Mouse (Mus musculus) left cerebral cortex, postnatal 4 days (tissue): Measurements from ENCODE around the gene Xiap. TPM values are rescaled to one million over a fixed set of nuclear protein-coding genes. Genes with fewer than 3 reads are reported as not detected.

Source experiments
- DNase-seq: peaks from one replicate; pipeline ENCODE4 v3.0.0-alpha.2; 2022
- intact Hi-C: fragments of 180-260 bp; cut with DNase I; formaldehyde crosslinking; loops from one replicate; pipeline ENCODE4 v1.15.1; 2025
- total RNA-seq, 2 experiments: library from RNA; stranded (reverse); gene quantifications; 2 replicates each; pipeline ENCODE4 v1.2.3; 2021

The Xiap gene
- total RNA-seq, 2 experiments from 2014 or later, result 46.3 to 47.7 TPM

DNA sequence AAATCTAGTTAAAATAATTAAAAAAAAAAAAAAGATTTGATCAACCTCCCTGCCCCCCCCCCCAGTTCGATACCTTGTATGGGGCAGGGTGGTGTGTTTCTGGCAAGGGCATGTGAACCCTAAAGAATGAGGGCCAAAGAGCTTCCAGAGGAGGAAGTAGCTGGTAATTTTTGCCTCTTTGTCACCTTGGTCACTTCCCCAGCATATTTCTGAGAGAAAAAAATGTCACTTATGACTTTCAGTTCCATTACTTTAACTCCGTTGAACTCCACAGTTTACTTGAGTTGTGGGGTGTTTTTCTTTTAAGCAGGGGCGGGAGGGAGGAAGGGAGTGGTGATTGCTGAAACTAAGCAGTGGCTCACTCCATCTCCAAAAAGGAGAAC lies 9.4 kb downstream of the Xiap start:
- no peak for DNase-seq
- intact Hi-C loops, result no loop called here

DNA sequence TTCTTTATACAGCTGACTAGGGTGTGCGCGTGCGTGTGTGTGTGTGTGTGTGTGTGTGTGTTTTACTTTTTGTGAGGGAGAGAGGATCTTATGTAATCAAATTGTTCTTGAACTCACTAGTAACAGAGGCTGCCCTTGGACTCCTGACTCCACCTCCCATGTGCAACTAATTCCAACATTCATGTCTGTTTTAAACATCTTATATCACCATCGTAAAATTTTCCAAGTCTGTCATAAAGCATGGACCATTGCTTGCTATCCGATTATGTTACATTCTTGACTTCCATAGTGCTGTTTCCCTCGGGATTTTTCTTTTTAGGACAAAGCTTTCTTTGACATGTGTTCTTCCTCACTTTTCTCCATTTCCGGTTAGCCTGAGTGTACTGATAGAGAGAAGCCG lies 28.3 kb downstream of the Xiap start:
- no peak for DNase-seq
- intact Hi-C loops, result no loop called here

DNA sequence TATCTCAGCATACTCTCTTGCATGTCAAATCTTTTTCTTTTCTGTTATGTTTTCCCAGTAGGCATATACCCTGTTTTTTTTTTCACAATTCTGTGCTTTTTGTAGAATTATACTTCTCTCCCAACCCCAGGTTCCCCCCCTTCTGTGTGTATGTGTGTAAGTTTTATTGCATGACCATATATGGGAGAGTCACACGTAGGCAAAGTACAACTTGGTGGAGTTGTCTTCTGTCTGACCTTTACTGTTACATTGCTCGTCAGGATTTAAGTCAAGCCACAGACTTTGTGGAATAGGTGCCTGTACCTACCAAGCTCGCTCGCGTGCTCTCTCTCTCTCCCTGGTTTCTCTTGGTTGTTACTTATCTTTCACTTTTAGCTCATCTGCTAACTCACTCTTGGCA lies 28.7 kb downstream of the Xiap start:
- intact Hi-C loops, result no loop called here
- no peak for DNase-seq

DNA sequence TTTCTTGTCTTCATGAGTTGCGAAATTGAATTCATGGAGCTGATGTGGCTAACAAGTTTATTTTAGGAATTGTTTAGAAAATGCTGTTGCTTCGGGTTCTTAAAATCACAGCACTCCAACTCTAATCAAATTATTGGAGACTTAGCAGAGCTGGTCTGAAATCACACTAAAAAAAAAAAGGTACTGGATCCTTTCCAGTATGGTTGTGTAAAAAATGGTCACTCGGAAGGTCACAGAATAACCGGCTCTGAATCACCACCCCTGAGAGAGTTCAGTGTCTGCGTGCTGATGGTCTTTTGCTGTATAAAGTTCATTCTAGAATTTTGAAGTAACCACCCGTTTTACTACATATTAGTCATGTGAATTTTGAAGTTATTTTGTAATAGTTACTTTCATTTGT lies 47.7 kb downstream of the Xiap start:
- intact Hi-C loops, result no loop called here
- DNase-seq, result no peak

- intact Hi-C loops, result no loop called here
- no peak for DNase-seq
These were observed 51.1 kb downstream of the Xiap start for GRCm38 (mm10) chrX:42110585-42110984.

DNA sequence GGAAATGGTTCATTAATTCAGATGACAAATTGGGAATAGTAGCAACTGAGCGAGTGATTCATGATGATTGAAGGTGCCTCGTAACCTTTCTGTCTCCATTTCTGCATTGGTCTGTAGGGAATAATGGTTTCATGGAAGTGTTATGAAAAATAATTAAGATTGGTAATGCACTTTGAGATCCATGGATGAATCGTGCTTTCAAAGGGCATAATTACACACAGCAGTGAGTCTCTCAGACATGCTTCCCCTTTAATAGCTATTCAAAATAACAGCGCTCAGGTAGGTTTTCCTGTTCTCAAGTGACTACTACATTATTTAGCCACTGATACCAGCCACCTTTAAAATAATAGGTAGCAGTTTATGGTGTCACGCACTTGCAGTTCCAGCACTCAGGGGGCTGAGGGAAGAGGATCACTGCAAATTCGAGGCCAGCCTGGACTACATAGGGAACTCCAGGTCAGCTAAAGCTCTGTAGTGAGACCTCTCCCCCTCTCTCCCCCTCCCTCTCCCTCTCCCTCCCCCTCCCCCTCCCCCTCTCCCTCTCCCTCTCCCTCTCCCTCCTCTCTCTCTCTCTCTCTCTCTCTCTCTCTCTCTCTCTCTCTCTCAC lies 60.1 kb downstream of the Xiap start:
- DNase-seq, result no peak
- intact Hi-C loops, result no loop called here

DNA sequence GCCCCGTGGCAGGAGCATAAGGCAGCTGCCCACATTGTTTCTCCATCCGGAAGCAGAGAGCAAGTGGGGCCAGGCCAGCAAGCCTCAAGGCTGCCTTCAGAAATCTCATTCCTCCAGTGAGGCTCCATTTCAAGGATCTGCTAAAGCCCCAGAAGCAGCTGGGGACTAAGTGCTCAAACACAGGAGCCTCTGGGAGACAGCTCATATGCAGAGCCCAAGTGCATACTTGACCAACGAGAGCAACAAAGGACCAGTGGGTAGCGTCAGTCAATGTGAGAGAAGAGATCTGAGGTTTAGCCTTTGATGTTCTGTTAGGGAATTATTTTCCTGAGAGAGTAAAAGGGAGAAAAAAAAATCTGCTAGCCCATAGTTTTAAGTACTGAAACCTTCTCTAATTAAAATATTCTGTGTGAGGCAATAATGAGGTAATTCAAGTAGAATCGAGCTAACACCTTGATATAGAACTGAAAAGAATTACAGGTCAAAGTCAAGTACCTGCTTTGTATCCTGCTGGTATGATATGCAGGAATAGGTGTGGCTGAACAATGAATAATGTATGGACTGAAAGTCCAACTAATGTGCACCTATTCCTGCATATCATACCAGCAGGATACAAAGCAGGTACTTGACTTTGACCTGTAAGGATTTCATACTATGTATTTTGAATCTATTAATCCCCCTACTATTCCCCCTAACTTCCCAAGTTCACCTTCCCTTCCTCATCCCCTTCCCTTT lies 65.7 kb downstream of the Xiap start:
- intact Hi-C loops, result no loop called here
- no peak for DNase-seq

DNA sequence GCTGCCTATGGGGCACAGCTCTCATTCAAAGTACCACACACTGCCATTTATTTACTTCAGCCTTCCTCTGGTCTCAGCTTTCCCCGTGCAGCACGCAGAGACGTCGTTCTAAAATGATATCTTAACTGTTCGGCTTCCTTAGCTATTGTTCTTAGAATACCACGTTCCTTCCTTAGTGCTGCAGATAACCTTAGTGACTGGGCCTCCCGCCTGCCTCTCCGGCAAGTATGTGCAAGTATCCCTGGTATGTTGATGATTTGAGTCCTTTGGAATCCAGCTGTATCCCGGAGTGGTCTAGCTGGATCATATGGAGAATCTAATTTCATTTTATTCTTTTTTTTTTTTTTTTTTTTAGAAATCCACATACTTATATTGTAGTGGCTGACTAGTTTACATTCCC lies 80.4 kb downstream of the Xiap start:
- intact Hi-C loops, result no loop called here
- no peak for DNase-seq

DNA sequence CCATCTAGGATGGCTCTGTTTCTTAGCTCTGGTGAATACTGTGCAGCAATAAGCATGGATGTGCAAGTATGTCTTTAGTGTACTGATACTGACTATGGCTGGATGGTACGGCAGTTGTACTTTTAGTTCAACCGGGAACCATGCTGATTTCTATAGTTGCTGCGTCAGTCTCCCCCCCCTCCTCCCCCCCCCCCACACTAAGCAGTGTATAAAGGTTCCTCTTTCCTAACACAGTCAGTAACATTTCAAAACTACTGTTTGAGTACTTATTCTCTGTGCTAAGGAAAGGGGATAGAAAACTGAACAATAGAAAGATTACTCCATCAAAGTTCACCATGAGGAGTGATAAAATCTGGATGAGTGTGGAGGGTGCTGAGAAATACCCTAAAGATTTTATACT lies 83.1 kb downstream of the Xiap start:
- intact Hi-C loops, result no loop called here
- DNase-seq, result no peak

GRCm38 (mm10) chrX:42143991-42144390 lies 84.5 kb downstream of the Xiap start:
- no peak for DNase-seq
- intact Hi-C loops, result no loop called here

DNA sequence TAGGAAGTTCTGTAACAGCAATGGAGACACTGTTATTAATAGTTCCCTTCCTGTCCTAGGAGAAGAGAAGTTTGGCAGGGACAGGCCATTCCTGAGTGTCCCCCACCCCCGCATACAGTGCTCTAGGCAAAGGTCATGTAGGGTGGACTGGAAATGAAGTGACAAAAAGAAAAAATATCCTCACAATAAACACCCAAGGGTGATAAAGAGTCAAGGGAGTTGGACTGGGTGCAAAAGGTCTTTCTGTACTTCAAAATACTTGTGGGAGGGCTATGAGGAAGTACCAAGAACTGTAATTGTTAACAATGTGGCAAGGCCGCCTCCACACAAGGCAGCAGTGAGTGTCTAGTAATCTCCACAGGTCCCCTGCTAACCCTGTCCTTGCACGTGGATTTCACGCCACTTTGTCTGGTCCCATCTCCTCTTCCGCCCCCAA lies 88.6 kb downstream of the Xiap start:
- DNase-seq, result no peak
- intact Hi-C loops, result no loop called here

- intact Hi-C loops, result no loop called here
- DNase-seq, result peak; percentile 87
These were observed 89.5 kb downstream of the Xiap start, which contains the start of gene Stag2 for GRCm38 (mm10) chrX:42148788-42149556. Gene Stag2, plus strand, starts transcription at chrX:42149317.

DNA sequence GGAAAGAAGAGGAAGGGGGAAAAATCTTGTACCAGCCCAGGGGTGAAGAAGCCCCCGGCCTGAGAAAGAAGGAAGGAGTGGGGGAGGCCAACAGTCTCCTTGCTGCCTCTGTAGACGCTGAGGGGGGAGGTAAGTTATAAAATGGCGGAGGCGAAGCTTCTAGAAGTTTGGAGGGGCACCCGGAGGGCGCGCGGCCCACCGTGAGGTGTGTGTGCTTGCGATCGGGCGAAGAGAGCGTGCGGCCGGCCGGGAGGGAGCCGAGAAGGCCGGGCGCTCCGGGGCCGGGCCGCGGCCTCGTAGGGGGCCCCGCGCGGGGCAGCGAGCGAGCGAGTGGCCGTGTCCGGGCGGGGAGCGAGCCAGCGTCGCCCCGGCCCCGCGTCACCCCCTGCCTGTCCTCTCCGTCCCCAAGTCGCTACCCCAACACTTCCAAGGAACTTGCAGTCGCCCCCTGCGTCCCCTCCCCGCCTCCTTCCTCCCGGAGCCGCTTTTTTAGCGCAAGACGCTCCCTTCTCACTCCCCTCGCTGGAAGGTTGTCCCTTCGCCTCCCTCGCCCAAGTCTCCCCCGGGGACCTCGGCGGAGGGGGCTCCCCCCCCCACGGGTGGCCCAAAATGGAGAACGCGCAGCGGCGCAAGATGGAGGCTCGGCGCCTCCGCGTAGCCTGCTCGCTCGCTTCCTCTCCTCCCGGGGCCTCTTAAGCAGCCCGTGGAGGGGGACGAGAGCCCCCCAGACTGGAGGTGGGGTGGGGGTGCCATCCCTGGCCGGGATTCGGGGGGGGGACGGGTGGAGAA lies 90.3 kb downstream of the Xiap start:
- peak; percentile 66 for DNase-seq
- intact Hi-C loops, result no loop called here

GRCm38 (mm10) chrX:42150346-42151023 lies 91.0 kb downstream of the Xiap start:
- intact Hi-C loops, result no loop called here
- peak; percentile 92 for DNase-seq

- no peak for DNase-seq
- intact Hi-C loops, result no loop called here
These were observed 91.7 kb downstream of the Xiap start for GRCm38 (mm10) chrX:42151024-42151754.

DNA sequence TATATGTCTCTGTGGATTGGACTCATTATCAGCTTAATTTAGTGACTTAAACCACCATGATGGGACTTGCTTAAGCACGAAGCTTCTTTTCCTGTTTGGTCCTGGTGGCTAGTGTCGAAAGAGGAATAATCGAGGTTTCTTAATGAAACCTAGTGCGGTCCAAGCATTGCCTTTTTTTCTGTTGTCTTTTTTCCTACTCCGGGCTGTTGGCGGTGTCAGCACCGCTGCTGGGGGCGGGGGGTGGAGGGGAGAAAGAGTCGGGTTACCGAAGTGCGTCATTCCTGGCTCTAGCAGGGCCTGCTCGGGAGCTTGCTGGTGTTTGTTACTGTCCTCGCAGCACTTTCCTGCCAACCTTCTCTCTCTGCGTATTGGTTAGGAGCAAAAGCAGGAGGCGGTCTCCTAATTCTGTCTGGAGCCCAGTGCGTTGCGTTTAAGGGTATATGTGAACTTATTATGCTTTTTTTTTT lies 92.5 kb downstream of the Xiap start:
- intact Hi-C loops, result no loop called here
- peak; percentile 84 for DNase-seq

- no peak for DNase-seq
- intact Hi-C loops, result no loop called here
These were observed 93.6 kb downstream of the Xiap start for GRCm38 (mm10) chrX:42153056-42153455.
